Mouse (Mus musculus) stomach, postnatal 0 days (tissue): ENCODE data around the gene Ldb3. TPM values are rescaled to one million over a fixed set of nuclear protein-coding genes. Genes with fewer than 3 reads are reported as not detected.

ENCODE experiments used
- ATAC-seq: fragments of 200-750 bp; cut with Nextera tagmentation; 2 replicates; pipeline ENCODE4 v1.8.0; 2017; ENCODE audit not compliant: low FRiP score, low TSS enrichment
- DNase-seq: peaks from one replicate; pipeline ENCODE4 v3.0.0-alpha.2; 2016; ENCODE audit warnings: low spot score
- H3K27ac ChIP-seq: fragments of 300-500 bp; sonication (generic); replicated peaks from 2 replicates; pipeline ENCODE4 v1.5.1; 2014; ENCODE audit warnings: mild to moderate bottlenecking, control low read depth
- H3K27me3 ChIP-seq: fragments of 300-500 bp; sonication (generic); 2 replicates; pipeline ENCODE4 v1.6.1; 2014; ENCODE audit warnings: low read length; ENCODE audit not compliant: control insufficient read depth, insufficient read depth
- H3K36me3 ChIP-seq: fragments of 300-500 bp; sonication (generic); 2 replicates; pipeline ENCODE4 v1.6.1; 2014; ENCODE audit warnings: low read length, mixed read lengths; ENCODE audit not compliant: control insufficient read depth, insufficient read depth
- H3K4me1 ChIP-seq: fragments of 300-500 bp; sonication (generic); replicated peaks from 2 replicates; pipeline ENCODE4 v1.6.1; 2014; ENCODE audit warnings: antibody characterized with exemption; ENCODE audit not compliant: control insufficient read depth, insufficient read depth
- H3K4me2 ChIP-seq: fragments of 300-500 bp; sonication (generic); replicated peaks from 2 replicates; pipeline ENCODE4 v1.6.1; 2014; ENCODE audit warnings: low read depth, mild to moderate bottlenecking, control low read depth, moderate library complexity
- H3K4me3 ChIP-seq: fragments of 300-500 bp; sonication (generic); 2 replicates; pipeline ENCODE4 v1.5.1; 2014; ENCODE audit warnings: low read depth, low read length, control low read depth
- H3K9ac ChIP-seq: fragments of 300-500 bp; sonication (generic); 2 replicates; pipeline ENCODE4 v1.6.1; 2014; ENCODE audit warnings: mild to moderate bottlenecking, low read length, control low read depth, mixed read lengths
- H3K9me3 ChIP-seq: fragments of 300-500 bp; sonication (generic); 2 replicates; pipeline ENCODE4 v1.6.1; 2016; ENCODE audit warnings: low read length; ENCODE audit not compliant: control insufficient read depth
- CTCF ChIP-seq: IDR thresholded peaks from 2 replicates; pipeline ENCODE4 v1.5.1; 2016; ENCODE audit warnings: antibody characterized with exemption, low read depth, mild to moderate bottlenecking, moderate library complexity
- EP300 ChIP-seq: optimal IDR thresholded peaks from 2 replicates; pipeline ENCODE3; 2016; ENCODE audit warnings: antibody characterized with exemption
- WGBS: fragments of 180-500 bp; shearing (Covaris S2); extraction: QIAGEN DNeasy Blood & Tissue Kit; methylation state at CpG from one replicate; pipeline ENCODE4 v1.1.7; 2014; 5-methylcytosine and 5-hydroxymethylcytosine counted together
- polyA plus RNA-seq: library from polyadenylated mRNA; unstranded; fragments of >200 nt; fragmentation: Nextera tagmentation; extraction: Ambion mirVana; gene quantifications from 2 replicates; pipeline ENCODE4 v1.2.1, GENCODE M21; 2015

The Ldb3 gene
- polyA plus RNA-seq, 1 experiment from 2014 or later, result 1.7 TPM

GRCm38 (mm10) chr14:34548391-34549001, 40.0 kb downstream of the Ldb3 start:
- no peaks in the 10 kb centered on the region for H3K36me3 ChIP-seq
- peak overlapping the region; percentile 96 for H3K4me2 ChIP-seq
- TF ChIP-seq EP300 (no peak), CTCF (no peak)
- H3K27ac ChIP-seq, result peak overlapping the region; percentile 96
- DNase-seq, result peak; percentile 84
- H3K4me3 ChIP-seq, result peak overlapping the region; percentile 76
- 1% methylated on average over 27 of the region's 27 CpGs for WGBS
- peak overlapping the region; percentile 89 for H3K9ac ChIP-seq
- no peaks in the 10 kb centered on the region for H3K9me3 ChIP-seq
- ATAC-seq, result peak; percentile 38
- no peaks in the 10 kb centered on the region for H3K27me3 ChIP-seq
- peaks cover 3% of the 10 kb centered on the region; the same call in 1 of the 2 replicates for H3K4me1 ChIP-seq

DNA sequence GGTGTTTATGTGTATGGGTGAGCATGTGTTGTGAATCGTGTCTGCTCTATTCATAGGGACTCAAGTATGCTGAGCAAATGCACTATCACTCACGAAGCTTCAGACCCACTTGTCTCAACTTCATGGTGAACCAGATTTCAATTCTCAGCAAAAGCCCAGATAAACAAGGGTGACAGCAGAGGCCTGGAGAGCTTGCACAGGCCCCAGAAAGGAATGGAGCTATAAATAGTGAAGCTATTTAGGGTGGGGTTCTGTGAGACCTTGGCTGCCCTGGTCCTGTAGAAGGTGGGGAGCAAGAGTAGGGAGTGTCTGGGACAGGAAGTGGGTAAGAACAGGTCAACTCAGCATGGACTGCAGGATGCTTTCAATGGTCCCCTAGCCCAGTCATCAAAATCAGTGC, 43.9 kb downstream of the Ldb3 start:
- ATAC-seq (no peak), DNase-seq (no peak)
- Histone ChIP-seq H3K36me3 (no peaks in the 10 kb centered on the region), H3K27ac (peak overlapping the region; percentile 78), H3K9ac (no peak overlapping the region), H3K27me3 (no peaks in the 10 kb centered on the region), H3K4me1 (peaks cover 9% of the 10 kb centered on the region), H3K4me2 (no peak overlapping the region), H3K4me3 (no peak overlapping the region), H3K9me3 (no peaks in the 10 kb centered on the region)
- TF ChIP-seq EP300 (no peak), CTCF (no peak)
- WGBS, result 36% methylated on average over 2 of the region's 2 CpGs

DNA sequence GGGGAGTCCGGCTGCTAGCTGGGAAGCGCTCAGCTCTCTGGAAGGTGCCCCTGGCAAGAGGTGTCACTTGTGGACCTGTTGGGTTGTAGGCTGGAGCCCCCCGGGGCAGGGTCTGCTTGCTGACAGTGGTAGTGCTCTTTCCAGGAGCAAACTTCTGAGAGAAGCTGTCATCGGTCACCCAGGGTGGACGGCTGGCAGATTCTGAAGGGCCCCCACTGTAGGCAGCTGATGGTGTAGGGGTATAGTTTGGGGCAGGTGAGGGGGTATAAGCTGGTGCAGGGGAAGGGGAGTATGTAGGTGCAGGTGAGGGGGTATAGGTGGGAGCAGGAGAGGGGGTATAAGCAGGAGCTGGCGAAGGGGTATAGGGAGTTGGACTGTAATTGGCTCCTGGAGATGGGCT, 44.5 kb downstream of the Ldb3 start:
- 76% methylated on average over 6 of the region's 6 CpGs for WGBS
- no peaks in the 10 kb centered on the region for H3K36me3 ChIP-seq
- ATAC-seq (no peak), DNase-seq (no peak)
- H3K4me1 ChIP-seq, result peaks cover 9% of the 10 kb centered on the region
- TF ChIP-seq CTCF, result no peak
- TF ChIP-seq EP300, result no peak
- no peaks in the 10 kb centered on the region for H3K27me3 ChIP-seq
- H3K4me2 ChIP-seq, result no peak overlapping the region
- no peak overlapping the region for H3K9ac ChIP-seq
- H3K9me3 ChIP-seq, result no peaks in the 10 kb centered on the region
- H3K27ac ChIP-seq, result peak overlapping the region; percentile 78
- no peak overlapping the region for H3K4me3 ChIP-seq

- WGBS, result 72% methylated on average over 6 of the region's 6 CpGs
- no peaks in the 10 kb centered on the region for H3K36me3 ChIP-seq
Observed at GRCm38 (mm10) chr14:34543596-34543995, 44.9 kb downstream of the Ldb3 start.

DNA sequence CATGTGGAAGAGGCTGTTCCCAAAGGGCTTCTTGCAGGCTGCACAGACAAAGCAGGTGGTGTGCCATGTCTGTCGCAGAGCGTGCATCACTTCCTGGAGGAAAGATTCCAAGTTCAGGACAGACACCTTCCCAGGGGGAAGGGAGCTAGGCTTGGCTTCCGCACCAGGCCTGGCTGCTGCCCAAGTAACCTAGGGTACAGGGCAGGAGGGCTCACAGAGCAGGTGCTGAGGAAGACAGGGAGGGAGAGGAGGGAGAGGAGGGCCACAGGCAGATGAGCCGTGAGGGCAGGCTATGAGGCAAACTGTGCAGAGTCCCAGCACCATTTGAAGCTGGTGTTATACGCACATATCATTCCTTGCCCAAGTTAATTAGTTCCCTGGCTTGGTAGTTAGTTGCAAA, 46.6 kb downstream of the Ldb3 start:
- WGBS, result 80% methylated on average over 5 of the region's 5 CpGs
- H3K36me3 ChIP-seq, result no peaks in the 10 kb centered on the region
- no peak overlapping the region for H3K9ac ChIP-seq
- TF ChIP-seq CTCF, result no peak
- TF ChIP-seq EP300, result no peak
- H3K27ac ChIP-seq, result peak overlapping the region; percentile 88
- DNase-seq (no peak), ATAC-seq (no peak)
- H3K9me3 ChIP-seq, result no peaks in the 10 kb centered on the region
- H3K27me3 ChIP-seq, result no peaks in the 10 kb centered on the region
- H3K4me3 ChIP-seq, result no peak overlapping the region
- H3K4me1 ChIP-seq, result peaks cover 9% of the 10 kb centered on the region
- H3K4me2 ChIP-seq, result no peak overlapping the region

More at GRCm38 (mm10) chr14:34543596-34543995, 44.9 kb downstream of the Ldb3 start:
- Histone ChIP-seq H3K4me3 (no peak overlapping the region), H3K9ac (no peak overlapping the region), H3K27me3 (no peaks in the 10 kb centered on the region), H3K4me2 (no peak overlapping the region), H3K4me1 (peaks cover 9% of the 10 kb centered on the region), H3K27ac (peak overlapping the region; percentile 78), H3K9me3 (no peaks in the 10 kb centered on the region)
- ATAC-seq (no peak), DNase-seq (no peak)
- TF ChIP-seq CTCF, result no peak
- no peak for TF ChIP-seq EP300

DNA sequence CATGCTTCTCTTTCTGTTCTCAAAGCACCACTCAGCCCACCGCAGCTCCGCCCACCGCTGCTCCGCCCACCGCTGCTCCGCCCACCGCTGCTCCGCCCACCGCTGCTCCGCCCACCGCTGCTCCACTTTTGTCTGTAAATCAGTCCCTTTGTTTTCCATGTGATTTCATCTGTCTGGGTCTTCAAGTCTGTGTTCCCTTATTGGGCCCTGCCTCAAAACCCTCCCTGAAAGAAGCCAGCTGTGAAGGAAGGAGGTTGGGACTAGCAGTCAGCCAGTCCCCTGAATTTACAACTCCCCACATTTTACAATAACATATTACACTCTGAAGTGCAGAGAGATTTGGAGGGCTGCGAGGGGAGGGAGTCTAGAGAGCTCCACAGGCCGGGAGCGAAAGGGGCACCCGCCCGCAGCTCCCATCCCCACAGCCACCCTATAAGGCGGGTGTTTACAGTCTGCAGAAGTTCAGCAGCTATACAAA, 47.8 kb downstream of the Ldb3 start:
- Histone ChIP-seq H3K9ac (peak overlapping the region; percentile 18; the same call in 1 of the 2 replicates), H3K4me2 (peak overlapping the region; percentile 39), H3K27me3 (no peaks in the 10 kb centered on the region), H3K4me3 (0 out of 2 replicates have a peak overlapping the region, but pooled peaks have one; percentile 8), H3K27ac (peak overlapping the region; percentile 88), H3K36me3 (no peaks in the 10 kb centered on the region), H3K4me1 (peaks cover 9% of the 10 kb centered on the region), H3K9me3 (no peaks in the 10 kb centered on the region)
- ATAC-seq, result peak; percentile 82
- peak; percentile 52 for DNase-seq
- WGBS, result 10% methylated on average over 17 of the region's 17 CpGs
- TF ChIP-seq CTCF (no peak), EP300 (no peak)
